Mouse (Mus musculus): ENCODE data around the gene Tnfrsf8. TPM values are rescaled to one million over a fixed set of nuclear protein-coding genes. Genes with fewer than 3 reads are reported as not detected.
A peak's percentile ranks its signal among the peaks of the same experiment; 100 is the strongest.

Gene Tnfrsf8
- total and polyA plus RNA-seq, 3 experiments = 0.11 to 0.18 (median 0.16) TPM

DNA sequence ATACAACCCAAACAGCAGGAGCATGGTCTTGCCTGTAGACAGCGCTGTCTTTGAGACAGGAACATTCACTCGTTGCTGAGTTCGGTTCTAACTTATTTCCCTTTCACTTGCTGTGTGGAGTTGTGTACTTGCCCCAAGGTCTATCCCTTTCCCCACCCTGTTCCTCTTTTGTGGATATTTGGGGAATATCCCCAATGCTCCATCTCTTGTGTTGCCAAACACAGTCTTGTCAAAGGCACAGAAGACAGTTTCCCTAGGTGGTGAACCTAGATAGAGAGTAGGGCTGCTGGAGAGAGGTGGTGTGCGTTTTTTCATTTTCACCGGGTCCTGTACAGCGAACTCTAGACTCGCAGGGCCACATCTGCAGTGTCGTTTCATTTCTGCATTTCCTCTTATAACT lies 62.4 kb downstream of the Tnfrsf8 start:
- H3K79me2 ChIP-seq (replicated peaks; ENCODE audit: control insufficient read depth, insufficient read depth, low read length) = no peaks in the 10 kb centered on the region
- intact Hi-C loops (cut with DNase I) = no loop called here
- H3K36me3 ChIP-seq (ENCODE audit: control insufficient read depth, insufficient read depth, low read length) = no peaks in the 10 kb centered on the region
- no peak overlapping the region for H3K4me3 ChIP-seq
- no peak for TF ChIP-seq CTCF (IDR thresholded peaks at IDR 0.05)
- no peak for TF ChIP-seq POLR2A (IDR thresholded peaks at IDR 0.05; ENCODE audit: insufficient read depth, low read depth, low read length)
- no peak for TF ChIP-seq EP300 (IDR thresholded peaks at IDR 0.05; ENCODE audit: insufficient read depth, low read depth, low read length)
- peaks cover 4% of the 10 kb centered on the region; the same call in 1 of the 2 replicates for H3K4me1 ChIP-seq (ENCODE audit: control insufficient read depth, insufficient read depth, low read length)
- no peaks in the 10 kb centered on the region for H3K27me3 ChIP-seq (ENCODE audit: control insufficient read depth, insufficient read depth, low read length)
- no peak overlapping the region for H3K27ac ChIP-seq
- DNase-seq = no peak
- H3K9ac ChIP-seq (ENCODE audit: low read depth, low read length) = no peak overlapping the region
- WGBS = 75% methylated on average over 8 of the region's 8 CpGs

DNA sequence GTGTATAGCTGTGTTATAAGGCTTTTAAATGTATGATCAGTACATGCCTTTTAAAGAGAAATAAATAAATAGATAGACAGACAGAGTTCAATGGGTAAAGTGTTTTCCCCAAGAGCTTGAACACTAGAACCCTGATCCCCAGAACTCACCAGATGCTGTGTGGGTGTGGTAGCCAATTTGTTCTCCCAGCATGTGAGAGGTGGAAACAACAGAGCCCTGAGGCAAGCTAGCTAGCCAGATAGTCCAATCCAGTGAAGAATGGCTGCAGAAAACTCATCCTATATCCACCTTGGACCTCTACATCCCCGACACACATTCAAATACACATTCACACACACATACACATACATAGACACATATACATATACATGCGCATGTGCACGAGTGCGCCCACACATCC lies 63.4 kb downstream of the Tnfrsf8 start:
- H3K4me3 ChIP-seq = no peak overlapping the region
- intact Hi-C loops (cut with DNase I) = loop anchor here (2.0 kb wide), 1 partner anchor 13 kb away; no protein-coding TSS in a partner anchor
- H3K4me1 ChIP-seq (ENCODE audit: control insufficient read depth, insufficient read depth, low read length) = peaks cover 2% of the 10 kb centered on the region; the same call in 1 of the 2 replicates
- TF ChIP-seq EP300 (IDR thresholded peaks at IDR 0.05; ENCODE audit: insufficient read depth, low read depth, low read length) = no peak
- no peak for TF ChIP-seq POLR2A (IDR thresholded peaks at IDR 0.05; ENCODE audit: insufficient read depth, low read depth, low read length)
- TF ChIP-seq CTCF (IDR thresholded peaks at IDR 0.05) = no peak
- no peak overlapping the region for H3K9ac ChIP-seq (ENCODE audit: low read depth, low read length)
- 91% methylated on average over 4 of the region's 4 CpGs for WGBS
- no peak overlapping the region for H3K27ac ChIP-seq
- no peaks in the 10 kb centered on the region for H3K27me3 ChIP-seq (ENCODE audit: control insufficient read depth, insufficient read depth, low read length)
- DNase-seq = no peak
- H3K79me2 ChIP-seq (replicated peaks; ENCODE audit: control insufficient read depth, insufficient read depth, low read length) = no peaks in the 10 kb centered on the region
- no peaks in the 10 kb centered on the region for H3K36me3 ChIP-seq (ENCODE audit: control insufficient read depth, insufficient read depth, low read length)

DNA sequence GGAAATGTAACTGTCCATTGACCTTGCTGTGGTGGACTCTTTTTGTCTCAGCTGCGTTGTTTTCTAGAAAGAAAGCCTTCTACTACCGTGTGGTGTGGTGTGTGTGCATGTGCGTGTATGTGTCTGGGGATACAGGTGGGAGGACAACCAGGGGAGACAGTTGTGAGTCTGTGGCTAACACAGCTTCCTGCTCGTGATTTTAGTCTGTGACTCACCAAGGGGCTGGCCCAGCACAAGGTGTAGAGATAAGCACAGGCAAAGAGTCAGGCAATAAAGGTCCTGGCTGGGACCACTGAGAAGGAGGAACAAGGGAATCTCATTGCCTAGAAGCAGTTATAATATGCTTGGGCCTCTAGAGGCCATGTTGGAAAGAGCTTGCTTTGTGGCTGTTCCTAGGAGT lies 65.0 kb downstream of the Tnfrsf8 start:
- intact Hi-C loops (cut with DNase I) = loop anchor here (2.0 kb wide), 1 partner anchor 15 kb away; no protein-coding TSS in a partner anchor
- no peak overlapping the region for H3K9ac ChIP-seq (ENCODE audit: low read depth, low read length)
- no peak overlapping the region for H3K4me3 ChIP-seq
- H3K27ac ChIP-seq = no peak overlapping the region
- no peak for DNase-seq
- peaks cover 9% of the 10 kb centered on the region for H3K4me1 ChIP-seq (ENCODE audit: control insufficient read depth, insufficient read depth, low read length)
- 69% methylated on average over 4 of the region's 4 CpGs for WGBS
- H3K79me2 ChIP-seq (replicated peaks; ENCODE audit: control insufficient read depth, insufficient read depth, low read length) = no peaks in the 10 kb centered on the region
- no peaks in the 10 kb centered on the region for H3K36me3 ChIP-seq (ENCODE audit: control insufficient read depth, insufficient read depth, low read length)
- TF ChIP-seq EP300 (IDR thresholded peaks at IDR 0.05; ENCODE audit: insufficient read depth, low read depth, low read length) (no peak), CTCF (IDR thresholded peaks at IDR 0.05) (no peak), POLR2A (IDR thresholded peaks at IDR 0.05; ENCODE audit: insufficient read depth, low read depth, low read length) (no peak)
- no peaks in the 10 kb centered on the region for H3K27me3 ChIP-seq (ENCODE audit: control insufficient read depth, insufficient read depth, low read length)

DNA sequence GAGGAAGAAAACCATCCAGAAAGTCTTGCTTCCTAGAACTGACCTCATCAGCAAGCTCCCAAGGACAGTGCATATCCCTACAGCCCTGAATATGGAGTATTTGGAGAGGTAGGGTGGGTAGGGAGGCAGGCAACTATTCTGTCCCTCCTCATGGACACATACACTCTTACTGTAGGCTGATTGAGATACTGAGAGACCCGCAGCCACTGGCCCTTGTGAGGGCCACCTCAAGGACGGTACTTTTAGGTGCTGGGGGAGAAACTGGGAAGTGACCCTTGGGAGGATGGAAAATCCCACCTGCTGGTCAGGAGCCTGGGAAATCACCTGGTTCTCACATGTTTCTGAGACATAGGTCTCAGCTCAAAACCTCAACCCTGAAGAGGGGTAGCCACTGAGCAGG lies 67.4 kb downstream of the Tnfrsf8 start:
- 80% methylated on average over 2 of the region's 2 CpGs for WGBS
- H3K27me3 ChIP-seq (ENCODE audit: control insufficient read depth, insufficient read depth, low read length) = no peaks in the 10 kb centered on the region
- no peaks in the 10 kb centered on the region for H3K36me3 ChIP-seq (ENCODE audit: control insufficient read depth, insufficient read depth, low read length)
- no peak for DNase-seq
- H3K9ac ChIP-seq (ENCODE audit: low read depth, low read length) = no peak overlapping the region
- peaks cover 10% of the 10 kb centered on the region for H3K4me1 ChIP-seq (ENCODE audit: control insufficient read depth, insufficient read depth, low read length)
- no peak for TF ChIP-seq EP300 (IDR thresholded peaks at IDR 0.05; ENCODE audit: insufficient read depth, low read depth, low read length)
- TF ChIP-seq CTCF (IDR thresholded peaks at IDR 0.05) = no peak
- no peak for TF ChIP-seq POLR2A (IDR thresholded peaks at IDR 0.05; ENCODE audit: insufficient read depth, low read depth, low read length)
- H3K79me2 ChIP-seq (replicated peaks; ENCODE audit: control insufficient read depth, insufficient read depth, low read length) = no peaks in the 10 kb centered on the region
- no peak overlapping the region for H3K4me3 ChIP-seq
- no peak overlapping the region for H3K27ac ChIP-seq
- intact Hi-C loops (cut with DNase I) = loop anchor here (2.0 kb wide), 2 partner anchors 33 to 39 kb away; no protein-coding TSS in a partner anchor

DNA sequence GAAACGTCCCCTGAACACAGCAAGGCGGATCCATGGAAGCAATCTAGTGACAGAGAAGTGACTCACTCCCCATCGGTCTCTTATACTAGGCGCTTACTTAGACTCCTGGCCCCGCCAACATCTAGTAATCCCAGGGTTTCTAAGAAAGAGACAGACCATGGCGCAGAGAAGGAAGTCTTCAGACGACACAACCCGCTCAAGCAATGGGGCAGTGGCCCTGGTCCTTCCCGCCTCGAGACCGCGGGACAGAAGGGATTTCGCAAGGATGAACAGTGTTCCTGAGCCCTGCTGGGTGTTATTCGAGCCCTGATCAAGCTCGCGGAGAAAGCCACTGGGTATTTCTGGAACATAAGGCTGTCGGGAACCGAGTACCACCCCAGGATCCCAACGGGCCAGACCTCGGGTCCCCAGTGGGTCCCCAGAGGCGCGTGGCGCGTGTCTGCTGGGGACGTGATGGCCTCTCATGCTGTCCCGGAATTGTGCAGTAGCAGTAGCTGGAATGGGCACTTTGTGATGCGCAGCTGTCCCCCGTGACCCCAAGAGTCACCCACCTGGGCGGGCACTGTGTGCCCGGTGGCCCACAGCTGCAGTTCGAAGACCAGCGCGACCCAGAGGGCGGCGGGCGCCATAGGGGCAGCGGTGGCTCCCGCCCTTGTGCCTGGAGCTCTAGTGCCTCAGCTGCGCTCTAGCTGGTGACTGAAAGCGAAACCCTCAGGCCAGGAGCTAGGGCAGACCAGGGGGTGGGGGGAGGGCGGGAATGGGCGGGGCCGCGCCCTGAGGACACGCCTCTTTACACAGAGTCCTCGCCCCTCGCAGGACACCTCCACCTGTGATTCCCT lies 68.6 kb downstream of the Tnfrsf8 start, which contains the start of gene Tnfrsf1b:
Gene Tnfrsf1b (minus strand): TSS at position 698 of the 839 bp plus-strand sequence.
- peak within 1 kb of the TSS; percentile 74 for H3K4me3 ChIP-seq
- no peaks in the 10 kb centered on the region for H3K79me2 ChIP-seq (replicated peaks; ENCODE audit: control insufficient read depth, insufficient read depth, low read length)
- H3K4me1 ChIP-seq (ENCODE audit: control insufficient read depth, insufficient read depth, low read length) = peaks cover 10% of the 10 kb centered on the region
- peak within 1 kb of the TSS; percentile 78 for H3K9ac ChIP-seq (ENCODE audit: low read depth, low read length)
- intact Hi-C loops (cut with DNase I) = loop anchor here (2.0 kb wide), 2 partner anchors 32 to 40 kb away; no protein-coding TSS in a partner anchor
- no peaks in the 10 kb centered on the region for H3K36me3 ChIP-seq (ENCODE audit: control insufficient read depth, insufficient read depth, low read length)
- peak; percentile 86 for DNase-seq
- under 1% methylated on average over 47 of the region's 47 CpGs for WGBS
- TF ChIP-seq POLR2A (IDR thresholded peaks at IDR 0.05; ENCODE audit: insufficient read depth, low read depth, low read length) = peak; percentile 92
- no peak for TF ChIP-seq CTCF (IDR thresholded peaks at IDR 0.05)
- 0 out of 2 replicates have a peak, but pooled peaks have one; percentile 27 for TF ChIP-seq EP300 (IDR thresholded peaks at IDR 0.05; ENCODE audit: insufficient read depth, low read depth, low read length)
- H3K27me3 ChIP-seq (ENCODE audit: control insufficient read depth, insufficient read depth, low read length) = no peaks in the 10 kb centered on the region
- H3K27ac ChIP-seq = peak within 1 kb of the TSS; percentile 80

DNA sequence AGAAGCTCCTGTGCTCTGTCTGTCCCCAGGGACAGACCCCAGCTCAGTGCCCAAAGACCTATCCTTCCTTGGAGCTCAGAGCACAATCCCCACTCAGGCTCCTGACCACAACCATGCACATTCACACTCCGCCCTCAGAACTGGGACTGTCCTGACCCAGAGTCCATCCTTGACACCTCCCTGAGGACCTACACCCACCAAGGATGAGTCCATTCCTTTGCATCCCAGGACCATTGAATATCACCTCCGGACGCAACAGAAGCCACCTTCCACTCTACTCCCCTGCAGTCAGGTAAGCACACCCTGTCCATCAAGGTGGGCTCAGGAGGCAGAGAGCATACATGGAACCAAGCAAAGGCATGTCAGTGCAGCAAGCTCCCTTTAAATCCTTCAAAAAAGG lies 69.4 kb downstream of the Tnfrsf8 start:
- Histone ChIP-seq H3K79me2 (replicated peaks; ENCODE audit: control insufficient read depth, insufficient read depth, low read length) (no peaks in the 10 kb centered on the region), H3K4me3 (peak overlapping the region; percentile 74), H3K36me3 (ENCODE audit: control insufficient read depth, insufficient read depth, low read length) (no peaks in the 10 kb centered on the region), H3K27ac (peak overlapping the region; percentile 80), H3K4me1 (ENCODE audit: control insufficient read depth, insufficient read depth, low read length) (peaks cover 14% of the 10 kb centered on the region), H3K27me3 (ENCODE audit: control insufficient read depth, insufficient read depth, low read length) (no peaks in the 10 kb centered on the region), H3K9ac (ENCODE audit: low read depth, low read length) (no peak overlapping the region)
- intact Hi-C loops (cut with DNase I) = no loop called here
- no peak for DNase-seq
- no peak for TF ChIP-seq EP300 (IDR thresholded peaks at IDR 0.05; ENCODE audit: insufficient read depth, low read depth, low read length)
- TF ChIP-seq POLR2A (IDR thresholded peaks at IDR 0.05; ENCODE audit: insufficient read depth, low read depth, low read length) = no peak
- TF ChIP-seq CTCF (IDR thresholded peaks at IDR 0.05) = no peak
- WGBS = 84% methylated on average over 3 of the region's 3 CpGs

Measured in heart, adult 2 months (tissue).